Mouse (Mus musculus) liver, postnatal 0 days (tissue): ENCODE measurements around the gene Rpl7l1. TPM values are rescaled to one million over a fixed set of nuclear protein-coding genes. Genes with fewer than 3 reads are reported as not detected.
"Not testable (repeated sequence)": the region's sequence is repeated elsewhere in the genome, so short reads cannot be mapped to it uniquely, and the experiment has no call there.

Source experiments
- ATAC-seq: fragments of 200-750 bp; cut with Nextera tagmentation; 2 replicates; pipeline ENCODE4 v1.8.0; 2017; ENCODE audit warnings: mild to moderate bottlenecking, moderate library complexity
- DNase-seq: peaks from one replicate; pipeline ENCODE4 v3.0.0-alpha.2; 2016
- H3K27ac ChIP-seq: fragments of 300-500 bp; sonication (generic); 2 replicates; pipeline ENCODE4 v1.5.1; 2014; ENCODE audit warnings: antibody characterized with exemption, moderate library complexity, mild to moderate bottlenecking, low read depth
- H3K27me3 ChIP-seq: fragments of 300-500 bp; sonication (generic); 2 replicates; pipeline ENCODE4 v1.6.1; 2014; ENCODE audit warnings: low read length, control low read depth, mixed read lengths; ENCODE audit not compliant: insufficient read depth
- H3K36me3 ChIP-seq: fragments of 300-500 bp; sonication (generic); replicated peaks from 2 replicates; pipeline ENCODE4 v1.6.1; 2014; ENCODE audit warnings: mild to moderate bottlenecking, control low read depth, low read length, moderate library complexity, mixed read lengths; ENCODE audit not compliant: insufficient read depth
- H3K4me1 ChIP-seq: fragments of 300-500 bp; sonication (generic); 2 replicates; pipeline ENCODE4 v1.6.1; 2014; ENCODE audit warnings: antibody characterized with exemption, mild to moderate bottlenecking, control low read depth; ENCODE audit not compliant: insufficient read depth
- H3K4me2 ChIP-seq: fragments of 300-500 bp; sonication (generic); 2 replicates; pipeline ENCODE4 v1.6.1; 2014; ENCODE audit warnings: low read depth, mild to moderate bottlenecking, low read length, moderate library complexity, mixed read lengths
- H3K4me3 ChIP-seq: fragments of 300-500 bp; sonication (generic); 2 replicates; pipeline ENCODE4 v1.5.1; 2014; ENCODE audit warnings: low read depth, low read length
- H3K9ac ChIP-seq: fragments of 300-500 bp; sonication (generic); replicated peaks from 2 replicates; pipeline ENCODE4 v1.6.1; 2014; ENCODE audit warnings: mild to moderate bottlenecking, moderate library complexity
- H3K9me3 ChIP-seq: fragments of 300-500 bp; sonication (generic); 2 replicates; pipeline ENCODE4 v1.6.1; 2016; ENCODE audit warnings: mild to moderate bottlenecking, control low read depth, low read length, mixed read lengths
- CTCF ChIP-seq: sonication (generic); IDR thresholded peaks from 2 replicates; pipeline ENCODE4 v1.5.1; 2016; ENCODE audit warnings: antibody characterized with exemption, low read depth
- EP300 ChIP-seq: IDR thresholded peaks from 2 replicates; pipeline ENCODE4 v1.6.1; 2016; ENCODE audit warnings: antibody characterized with exemption, low read depth, mild to moderate bottlenecking
- WGBS: fragments of 180-500 bp; shearing (Covaris S2); extraction: QIAGEN DNeasy Blood & Tissue Kit; methylation state at CpG from one replicate; pipeline ENCODE4 v1.1.7; 2014; ENCODE audit not compliant: insufficient replicate concordance; 5-methylcytosine and 5-hydroxymethylcytosine counted together
- polyA plus RNA-seq: library from polyadenylated mRNA; unstranded; fragments of >200 nt; fragmentation: Nextera tagmentation; extraction: Ambion mirVana; gene quantifications from 2 replicates; pipeline ENCODE4 v1.2.1, GENCODE M21; 2015

The Rpl7l1 gene
- polyA plus RNA-seq, 1 experiment from 2014 or later, result 63.6 TPM

DNA sequence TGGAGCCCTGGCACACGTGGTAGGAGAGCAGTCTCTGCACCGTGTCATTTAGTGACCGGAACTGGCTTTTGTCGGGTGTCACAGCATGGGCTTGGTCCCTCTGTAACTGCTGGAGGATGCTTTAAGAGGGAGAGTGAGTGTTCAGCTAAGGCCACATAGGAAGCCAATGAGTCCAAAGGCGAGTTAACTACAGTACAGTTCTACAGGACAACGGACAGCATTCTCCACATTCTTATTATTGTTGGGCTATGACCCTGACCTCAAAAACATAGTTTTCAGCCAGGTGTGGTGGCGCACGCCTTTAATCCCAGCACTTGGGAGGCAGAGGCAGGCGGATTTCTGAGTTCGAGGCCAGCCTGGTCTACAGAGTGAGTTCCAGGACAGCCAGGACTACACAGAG lies 25.9 kb upstream of the Rpl7l1 start:
- TF ChIP-seq EP300 (no peak), CTCF (no peak)
- Histone ChIP-seq H3K36me3 (peaks cover 61% of the 10 kb centered on the region), H3K4me2 (no peak overlapping the region), H3K9ac (no peak overlapping the region), H3K4me1 (no peaks in the 10 kb centered on the region), H3K27me3 (no peaks in the 10 kb centered on the region), H3K27ac (no peak overlapping the region), H3K9me3 (no peaks in the 10 kb centered on the region), H3K4me3 (no peak overlapping the region)
- 87% methylated on average over 10 of the region's 10 CpGs for WGBS
- ATAC-seq, result no peak
- no peak for DNase-seq

GRCm38 (mm10) chr17:46801761-46802160 lies 19.3 kb upstream of the Rpl7l1 start:
- Histone ChIP-seq H3K4me3 (no peak overlapping the region), H3K4me2 (no peak overlapping the region), H3K9me3 (no peaks in the 10 kb centered on the region), H3K27ac (no peak overlapping the region), H3K9ac (no peak overlapping the region), H3K4me1 (0 out of 2 replicates have a peak, but pooled peaks cover 4% of the 10 kb centered on the region), H3K27me3 (no peaks in the 10 kb centered on the region), H3K36me3 (peaks cover 52% of the 10 kb centered on the region)
- ATAC-seq (no peak), DNase-seq (no peak)
- 80% methylated on average over 6 of the region's 6 CpGs for WGBS
- no peak for TF ChIP-seq EP300
- no peak for TF ChIP-seq CTCF

DNA sequence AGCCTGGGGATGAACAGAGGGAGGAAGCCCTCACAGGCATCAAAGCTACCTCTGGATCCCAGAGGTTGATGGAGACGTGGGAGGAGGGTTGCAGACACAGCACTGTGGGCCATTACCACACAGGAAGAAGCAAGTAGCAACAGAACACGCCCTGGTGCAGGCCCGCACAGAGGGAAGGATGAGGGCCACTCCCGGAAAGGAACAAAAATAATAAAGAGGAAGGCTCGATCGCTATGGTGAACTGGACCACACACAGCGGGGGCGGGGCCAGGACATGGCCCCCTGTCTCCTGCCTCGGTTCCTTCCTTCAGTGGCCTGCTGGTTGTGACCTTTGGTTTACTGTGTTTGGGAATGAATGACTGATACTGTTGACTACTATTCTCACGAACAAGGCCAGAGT lies 17.2 kb upstream of the Rpl7l1 start:
- H3K36me3 ChIP-seq, result peaks cover 39% of the 10 kb centered on the region
- DNase-seq, result no peak
- 66% methylated on average over 10 of the region's 10 CpGs for WGBS
- no peak overlapping the region for H3K9ac ChIP-seq
- H3K9me3 ChIP-seq, result no peaks in the 10 kb centered on the region
- no peak for TF ChIP-seq CTCF
- no peak overlapping the region for H3K27ac ChIP-seq
- no peak overlapping the region for H3K4me3 ChIP-seq
- H3K4me2 ChIP-seq, result no peak overlapping the region
- H3K4me1 ChIP-seq, result 0 out of 2 replicates have a peak, but pooled peaks cover 4% of the 10 kb centered on the region
- ATAC-seq, result no peak
- H3K27me3 ChIP-seq, result no peaks in the 10 kb centered on the region

DNA sequence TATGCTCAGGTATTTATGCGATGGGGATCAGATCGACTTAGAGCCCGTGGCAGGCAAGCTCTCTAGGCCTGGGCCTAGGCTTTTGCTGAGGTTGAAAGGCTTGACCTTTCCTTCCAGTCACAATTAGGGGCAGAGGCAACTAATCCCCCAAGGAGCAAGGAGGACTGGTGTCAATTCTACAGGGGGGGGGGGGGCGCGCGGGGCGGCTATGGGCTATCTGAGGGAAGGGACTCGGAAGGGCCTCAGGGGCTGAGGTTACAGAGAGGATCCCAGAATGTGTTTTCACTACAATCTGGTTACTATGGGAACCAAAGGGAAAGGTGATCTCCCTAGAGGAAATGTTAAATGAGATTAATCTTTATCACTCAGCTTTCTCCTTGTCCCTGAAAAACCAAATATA lies 14.9 kb upstream of the Rpl7l1 start:
- Histone ChIP-seq H3K27me3 (no peaks in the 10 kb centered on the region), H3K4me3 (no peak overlapping the region), H3K36me3 (peaks cover 34% of the 10 kb centered on the region), H3K4me1 (0 out of 2 replicates have a peak, but pooled peaks cover 4% of the 10 kb centered on the region), H3K27ac (no peak overlapping the region), H3K4me2 (no peak overlapping the region), H3K9ac (no peak overlapping the region), H3K9me3 (no peaks in the 10 kb centered on the region)
- TF ChIP-seq CTCF (no peak), EP300 (no peak)
- ATAC-seq (no peak), DNase-seq (no peak)
- WGBS, result 80% methylated on average over 5 of the region's 8 CpGs

DNA sequence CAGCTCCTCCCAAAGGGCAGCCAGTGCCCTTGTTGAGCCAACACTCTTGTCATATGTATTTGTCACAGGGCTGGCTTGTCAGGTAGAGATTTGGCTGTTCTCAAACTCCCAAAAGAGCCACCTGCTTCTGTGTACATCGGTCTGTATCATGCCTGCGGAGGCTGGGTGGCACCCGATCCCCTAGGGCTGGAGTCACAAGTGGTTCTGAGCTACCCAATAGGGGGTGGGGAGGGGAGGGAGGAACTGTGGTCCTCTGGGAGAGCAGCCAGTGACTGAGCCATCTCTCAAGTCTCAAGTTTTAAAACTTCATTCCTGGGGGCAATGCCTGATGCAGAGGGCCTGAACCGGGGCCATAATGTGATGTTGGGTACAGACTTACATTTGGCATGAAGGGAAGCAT lies 14.3 kb upstream of the Rpl7l1 start:
- ATAC-seq, result no peak
- Histone ChIP-seq H3K27ac (no peak overlapping the region), H3K4me3 (no peak overlapping the region), H3K4me2 (no peak overlapping the region), H3K4me1 (0 out of 2 replicates have a peak, but pooled peaks cover 2% of the 10 kb centered on the region), H3K27me3 (no peaks in the 10 kb centered on the region), H3K9me3 (no peaks in the 10 kb centered on the region), H3K36me3 (peaks cover 34% of the 10 kb centered on the region), H3K9ac (no peak overlapping the region)
- TF ChIP-seq EP300, result no peak
- TF ChIP-seq CTCF, result no peak
- DNase-seq, result no peak
- WGBS, result 83% methylated on average over 4 of the region's 4 CpGs

GRCm38 (mm10) chr17:46792963-46793362 lies 10.5 kb upstream of the Rpl7l1 start:
- no peak overlapping the region for H3K9ac ChIP-seq
- TF ChIP-seq CTCF, result peak; percentile 9; the same call in 1 of the 2 replicates
- TF ChIP-seq EP300, result no peak
- H3K36me3 ChIP-seq, result no peaks in the 10 kb centered on the region
- ATAC-seq (no peak), DNase-seq (no peak)
- no peaks in the 10 kb centered on the region for H3K4me1 ChIP-seq
- H3K27me3 ChIP-seq, result no peaks in the 10 kb centered on the region
- H3K27ac ChIP-seq, result no peak overlapping the region
- no peak overlapping the region for H3K4me3 ChIP-seq
- H3K9me3 ChIP-seq, result no peaks in the 10 kb centered on the region
- H3K4me2 ChIP-seq, result no peak overlapping the region
- WGBS, result 72% methylated on average over 2 of the region's 2 CpGs

GRCm38 (mm10) chr17:46787974-46788373 lies 5.5 kb upstream of the Rpl7l1 start:
- not testable (repeated sequence) for H3K9ac ChIP-seq, DNase-seq, H3K27ac ChIP-seq, H3K4me2 ChIP-seq, H3K4me1 ChIP-seq, H3K36me3 ChIP-seq, H3K27me3 ChIP-seq, H3K4me3 ChIP-seq, ATAC-seq, H3K9me3 ChIP-seq
- WGBS, result 76% methylated on average over 2 of the region's 2 CpGs
